Mouse (Mus musculus): ENCODE data around the gene Rpl27.

GRCm38 (mm10) chr11:101477194-101477551 lies 35.1 kb downstream of the Rpl27 start:
- no peak for TF ChIP-seq SIN3A (IDR thresholded peaks at IDR 0.05; ENCODE audit: low read length)
- no peak for TF ChIP-seq HCFC1 (IDR thresholded peaks at IDR 0.05; ENCODE audit: low read depth, low read length)
- TF ChIP-seq ZC3H11A (IDR thresholded peaks at IDR 0.05; ENCODE audit: low read depth, low read length): no peak
- TF ChIP-seq POLR2A (IDR thresholded peaks at IDR 0.05; ENCODE audit: low read depth, low read length): no peak
- no peak for TF ChIP-seq CTCF (conservative IDR thresholded peaks at IDR 0.05 in 1 of 2, IDR thresholded peaks at IDR 0.05 in 1 of 2; ENCODE audit: low read depth in 2 of 2, low read length in 2 of 2)
- TF ChIP-seq POLR2AphosphoS2 (IDR thresholded peaks at IDR 0.05; ENCODE audit: low read depth, low read length): no peak
- no peak for TF ChIP-seq ZNF384 (IDR thresholded peaks at IDR 0.05; ENCODE audit: low read depth, low read length)
- TF ChIP-seq EP300 (IDR thresholded peaks at IDR 0.05; ENCODE audit: low read length): no peak
